Mouse (Mus musculus) midbrain, embryonic 15.5 days (tissue): ENCODE measurements at regions not wholly inside any gene's neighbourhood (a gene's known extent, or its start where the extent isn't known, plus 50 kb on each side); places are given as distances from the start of the nearest gene placed in this dataset.

ENCODE experiments used
- ATAC-seq: fragments of 200-750 bp; cut with Nextera tagmentation; replicated peaks from 2 replicates; pipeline ENCODE4 v1.8.0; 2017; ENCODE audit warnings: moderate TSS enrichment
- H3K27ac ChIP-seq: fragments of 300-500 bp; sonication (generic); 2 replicates; pipeline ENCODE4 v1.5.1; 2015; ENCODE audit warnings: mild to moderate bottlenecking, inconsistent platforms
- H3K27me3 ChIP-seq: fragments of 300-500 bp; sonication (generic); replicated peaks from 2 replicates; pipeline ENCODE4 v1.6.1; 2015; ENCODE audit warnings: inconsistent platforms
- H3K36me3 ChIP-seq: fragments of 300-500 bp; sonication (generic); replicated peaks from 2 replicates; pipeline ENCODE4 v1.6.1; 2015; ENCODE audit warnings: inconsistent platforms
- H3K4me1 ChIP-seq: fragments of 300-500 bp; sonication (generic); 2 replicates; pipeline ENCODE4 v1.6.1; 2015; ENCODE audit warnings: inconsistent platforms
- H3K4me2 ChIP-seq: fragments of 300-500 bp; sonication (generic); 2 replicates; pipeline ENCODE4 v1.6.1; 2015; ENCODE audit warnings: inconsistent platforms, mild to moderate bottlenecking, moderate library complexity
- H3K4me3 ChIP-seq: fragments of 300-500 bp; sonication (generic); 2 replicates; pipeline ENCODE4 v1.5.1; 2015; ENCODE audit warnings: mild to moderate bottlenecking, inconsistent platforms
- H3K9ac ChIP-seq: fragments of 300-500 bp; sonication (generic); 2 replicates; pipeline ENCODE4 v1.6.1; 2015; ENCODE audit warnings: mild to moderate bottlenecking, inconsistent platforms
- H3K9me3 ChIP-seq: fragments of 300-500 bp; sonication (generic); 2 replicates; pipeline ENCODE4 v1.6.1; 2016; ENCODE audit warnings: inconsistent platforms
- WGBS: fragments of 180-500 bp; shearing (Covaris S2); methylation state at CpG from one replicate; pipeline ENCODE4 v1.1.7; 2015; ENCODE audit warnings: mixed read lengths; 5-methylcytosine and 5-hydroxymethylcytosine counted together

- H3K9me3 ChIP-seq: no peaks in the 10 kb centered on the region
- WGBS: 50% methylated on average over 7 of the region's 7 CpGs
- H3K4me2 ChIP-seq: no peak overlapping the region
- no peak overlapping the region for H3K4me3 ChIP-seq
- no peaks in the 10 kb centered on the region for H3K36me3 ChIP-seq
- no peak overlapping the region for H3K9ac ChIP-seq
- no peaks in the 10 kb centered on the region for H3K4me1 ChIP-seq
- H3K27ac ChIP-seq: no peak overlapping the region
- ATAC-seq: no peak
- no peaks in the 10 kb centered on the region for H3K27me3 ChIP-seq
Measured at GRCm38 (mm10) chr3:143188931-143189330, 307.1 kb upstream of the Pkn2 start.

- ATAC-seq: no peak
- H3K4me1 ChIP-seq: no peaks in the 10 kb centered on the region
- no peak overlapping the region for H3K27ac ChIP-seq
Measured at GRCm38 (mm10) chr3:143173971-143174370, 292.2 kb upstream of the Pkn2 start.

DNA sequence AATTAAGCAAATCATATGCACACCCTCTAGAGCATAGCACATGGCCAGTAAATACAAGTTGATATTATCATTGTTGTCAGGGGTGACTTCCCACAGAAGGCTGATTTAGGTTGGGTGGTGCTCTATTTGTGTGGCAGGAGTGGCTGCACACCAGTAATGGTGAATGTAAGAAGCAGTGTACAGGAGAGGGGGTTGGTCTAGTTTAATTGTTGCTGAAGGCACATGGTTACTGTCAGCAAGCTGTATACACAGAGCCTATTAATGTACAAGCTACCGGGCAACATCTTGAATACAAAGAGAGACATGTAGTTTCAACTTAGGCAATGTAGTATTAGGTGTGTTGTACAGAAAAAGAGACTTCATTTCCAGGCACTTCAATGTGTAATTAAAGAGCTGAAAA lies 280.6 kb upstream of the Pkn2 start:
- Histone ChIP-seq H3K9me3 (no peaks in the 10 kb centered on the region), H3K27ac (no peak overlapping the region), H3K4me1 (no peaks in the 10 kb centered on the region), H3K27me3 (no peaks in the 10 kb centered on the region), H3K4me2 (no peak overlapping the region), H3K4me3 (no peak overlapping the region), H3K36me3 (no peaks in the 10 kb centered on the region), H3K9ac (no peak overlapping the region)
- 67% methylated on average over 1 of the region's 1 CpGs for WGBS
- ATAC-seq: 0 out of 2 replicates have a peak, but pooled peaks have one; percentile 48

More at GRCm38 (mm10) chr3:143173971-143174370, 292.2 kb upstream of the Pkn2 start:
- Histone ChIP-seq H3K36me3 (no peaks in the 10 kb centered on the region), H3K9ac (no peak overlapping the region), H3K4me2 (no peak overlapping the region), H3K9me3 (no peaks in the 10 kb centered on the region), H3K27me3 (no peaks in the 10 kb centered on the region), H3K4me3 (no peak overlapping the region)
- WGBS: 83% methylated on average over 4 of the region's 4 CpGs

DNA sequence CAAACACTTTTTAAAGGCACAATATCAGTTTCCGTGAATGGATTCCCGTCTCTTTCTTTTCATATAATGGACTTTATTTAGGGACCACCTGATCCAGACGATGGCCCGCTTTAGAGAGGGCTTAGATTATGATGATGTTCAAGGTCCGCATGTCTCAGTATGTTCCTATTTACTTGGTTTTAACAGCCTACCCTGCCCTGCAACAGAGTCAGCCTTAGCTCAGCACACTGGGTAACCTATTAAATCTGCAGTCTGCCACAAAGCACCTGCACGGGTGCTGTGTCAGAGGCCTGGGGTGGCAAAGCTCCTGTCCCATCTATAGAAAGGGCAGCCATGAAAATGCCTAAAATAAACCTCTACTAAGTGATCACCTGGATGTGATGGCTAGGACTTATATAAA lies 280.2 kb upstream of the Pkn2 start:
- H3K9me3 ChIP-seq: no peaks in the 10 kb centered on the region
- H3K27me3 ChIP-seq: no peaks in the 10 kb centered on the region
- H3K4me2 ChIP-seq: no peak overlapping the region
- H3K27ac ChIP-seq: no peak overlapping the region
- ATAC-seq: no peak
- H3K9ac ChIP-seq: no peak overlapping the region
- H3K4me1 ChIP-seq: no peaks in the 10 kb centered on the region
- H3K36me3 ChIP-seq: no peaks in the 10 kb centered on the region
- no peak overlapping the region for H3K4me3 ChIP-seq
- WGBS: 74% methylated on average over 6 of the region's 6 CpGs

DNA sequence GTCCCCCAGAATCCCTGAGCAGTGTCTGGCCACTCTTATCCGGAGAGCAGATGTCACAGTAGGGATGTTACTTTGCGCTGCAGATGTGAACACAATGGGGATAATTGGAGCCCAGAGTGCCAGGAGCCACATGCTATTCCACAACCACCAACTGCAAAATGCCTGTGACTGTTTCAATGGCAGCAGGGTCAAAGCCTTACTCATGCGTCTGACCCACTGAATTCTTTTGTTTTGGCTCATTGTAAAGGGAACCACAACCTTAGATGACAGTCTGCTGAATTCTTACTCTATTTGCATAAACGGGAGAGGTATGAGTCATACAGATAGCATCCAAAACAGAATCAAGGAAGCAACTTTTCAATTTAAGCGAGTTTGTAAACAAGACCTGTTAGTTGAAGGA lies 276.8 kb upstream of the Pkn2 start:
- no peaks in the 10 kb centered on the region for H3K9me3 ChIP-seq
- H3K36me3 ChIP-seq: no peaks in the 10 kb centered on the region
- no peaks in the 10 kb centered on the region for H3K27me3 ChIP-seq
- 37% methylated on average over 5 of the region's 5 CpGs for WGBS
- H3K27ac ChIP-seq: no peak overlapping the region
- no peaks in the 10 kb centered on the region for H3K4me1 ChIP-seq
- no peak overlapping the region for H3K4me2 ChIP-seq
- no peak for ATAC-seq
- H3K9ac ChIP-seq: no peak overlapping the region
- no peak overlapping the region for H3K4me3 ChIP-seq

DNA sequence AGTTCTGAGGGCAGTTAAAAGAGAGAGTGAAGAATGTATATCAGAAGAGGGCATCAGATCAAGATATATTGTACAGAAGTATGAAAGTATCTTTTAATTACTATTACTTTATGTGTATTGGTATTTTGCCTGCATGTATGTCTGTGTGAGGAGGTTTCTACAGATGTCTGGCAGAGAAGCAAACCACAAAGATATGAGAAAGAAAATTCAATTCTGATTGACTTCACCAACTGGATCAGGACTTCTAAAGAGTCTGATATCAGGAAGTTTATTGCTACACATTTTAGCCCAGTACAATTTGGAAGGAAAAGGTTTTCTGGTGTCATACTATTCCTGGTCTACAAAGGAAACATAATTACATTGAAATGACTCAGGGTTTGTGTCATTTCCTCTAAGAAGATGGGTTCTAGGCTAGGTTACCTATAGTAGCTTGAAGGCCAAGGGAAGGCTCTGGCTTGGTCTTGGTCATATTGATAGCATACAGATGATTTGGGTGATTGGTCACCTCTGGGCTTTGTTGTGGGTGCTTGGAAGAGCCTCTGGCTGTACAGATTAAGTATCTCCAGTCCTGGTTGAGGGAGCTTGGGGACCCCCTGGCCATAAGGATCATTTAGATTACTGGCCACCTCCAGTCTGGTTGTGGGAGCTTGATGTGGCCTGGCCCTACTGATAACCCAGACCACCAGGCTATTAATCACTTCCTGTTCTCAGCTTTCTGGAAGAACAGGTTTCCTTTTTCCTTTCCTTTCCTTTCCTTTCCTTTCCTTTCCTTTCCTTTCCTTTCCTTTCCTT lies 275.1 kb upstream of the Pkn2 start:
- Histone ChIP-seq H3K36me3 (no peaks in the 10 kb centered on the region), H3K27me3 (no peaks in the 10 kb centered on the region), H3K9me3 (no peaks in the 10 kb centered on the region), H3K4me3 (no peak overlapping the region), H3K27ac (no peak overlapping the region), H3K4me1 (no peaks in the 10 kb centered on the region), H3K4me2 (no peak overlapping the region), H3K9ac (no peak overlapping the region)
- no peak for ATAC-seq

DNA sequence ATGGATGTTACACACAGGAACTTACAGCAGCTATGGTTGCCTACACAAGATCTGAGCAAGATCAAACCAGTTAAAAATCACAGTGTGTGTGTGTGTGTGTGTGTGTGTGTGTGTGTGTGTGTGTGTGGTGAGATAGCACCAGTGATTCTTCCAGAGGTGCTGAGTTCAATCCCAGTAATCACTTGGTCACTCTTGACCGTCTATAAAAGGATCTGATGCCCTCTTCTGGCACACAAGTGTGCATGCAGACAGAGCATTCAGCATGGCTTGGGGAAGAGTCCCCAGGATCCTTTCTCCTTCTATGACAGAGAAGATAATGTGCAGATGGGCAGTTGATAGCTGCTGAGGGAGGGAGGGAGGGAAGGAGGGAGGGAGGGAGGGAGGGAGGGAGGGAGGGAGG lies 274.4 kb upstream of the Pkn2 start:
- no peak overlapping the region for H3K9ac ChIP-seq
- no peak for ATAC-seq
- H3K36me3 ChIP-seq: no peaks in the 10 kb centered on the region
- 58% methylated on average over 1 of the region's 1 CpGs for WGBS
- no peak overlapping the region for H3K27ac ChIP-seq
- H3K27me3 ChIP-seq: no peaks in the 10 kb centered on the region
- H3K9me3 ChIP-seq: no peaks in the 10 kb centered on the region
- H3K4me2 ChIP-seq: no peak overlapping the region
- no peaks in the 10 kb centered on the region for H3K4me1 ChIP-seq
- H3K4me3 ChIP-seq: no peak overlapping the region

DNA sequence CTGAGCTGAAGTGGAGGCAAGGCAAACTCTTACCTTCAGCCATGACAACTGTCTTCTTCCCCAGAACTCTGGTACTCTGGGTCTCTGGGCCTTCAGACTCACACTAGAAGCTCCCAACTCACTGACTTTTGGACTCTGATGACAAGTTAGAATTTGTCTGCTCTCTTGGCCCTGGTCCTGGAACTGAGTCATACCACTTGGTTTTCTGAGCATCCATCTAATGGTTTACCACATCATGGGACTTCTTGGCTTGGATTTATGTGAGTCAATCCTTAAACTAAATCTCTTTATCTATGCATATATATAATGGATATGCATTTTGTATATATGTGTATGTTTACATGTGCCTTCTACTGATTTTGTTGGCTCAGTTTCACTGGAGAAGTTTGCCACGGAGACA lies 273.8 kb upstream of the Pkn2 start:
- no peaks in the 10 kb centered on the region for H3K27me3 ChIP-seq
- no peak for ATAC-seq
- whole genome bisulfite sequencing: 90% methylated on average over 1 of the region's 1 CpGs

GRCm38 (mm10) chr3:143147471-143147870 lies 265.7 kb upstream of the Pkn2 start:
- no peaks in the 10 kb centered on the region for H3K36me3 ChIP-seq
- no peak overlapping the region for H3K4me3 ChIP-seq
- 56% methylated on average over 8 of the region's 8 CpGs for WGBS
- no peaks in the 10 kb centered on the region for H3K4me1 ChIP-seq
- H3K9ac ChIP-seq: no peak overlapping the region
- ATAC-seq: no peak
- no peaks in the 10 kb centered on the region for H3K27me3 ChIP-seq
- no peak overlapping the region for H3K27ac ChIP-seq
- H3K4me2 ChIP-seq: no peak overlapping the region
- no peaks in the 10 kb centered on the region for H3K9me3 ChIP-seq

More for the DNA sequence above, 273.8 kb upstream of the Pkn2 start:
- H3K9ac ChIP-seq: no peak overlapping the region
- no peaks in the 10 kb centered on the region for H3K36me3 ChIP-seq
- H3K27ac ChIP-seq: no peak overlapping the region
- no peak overlapping the region for H3K4me2 ChIP-seq
- no peaks in the 10 kb centered on the region for H3K9me3 ChIP-seq
- H3K4me1 ChIP-seq: no peaks in the 10 kb centered on the region
- no peak overlapping the region for H3K4me3 ChIP-seq

DNA sequence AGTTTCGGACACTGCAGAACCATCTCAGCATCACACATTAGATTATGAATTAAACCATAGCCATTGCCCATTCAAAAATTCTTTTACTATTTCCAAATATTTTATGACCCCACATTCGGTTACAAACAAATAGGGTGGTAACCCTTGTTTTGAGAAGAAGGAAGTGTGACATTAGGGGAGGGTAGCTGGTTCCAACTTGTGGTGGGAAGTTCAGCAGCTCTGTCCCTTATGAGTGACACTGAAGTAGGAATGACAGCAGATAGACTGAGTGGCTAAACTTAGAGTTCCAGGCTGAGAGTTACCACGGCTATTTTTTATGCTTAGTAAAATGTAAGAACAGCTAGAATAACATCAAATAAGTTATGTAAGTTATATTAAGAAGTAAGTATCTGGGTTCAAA lies 257.1 kb upstream of the Pkn2 start:
- Histone ChIP-seq H3K4me2 (no peak overlapping the region), H3K4me3 (no peak overlapping the region), H3K9ac (no peak overlapping the region), H3K36me3 (no peaks in the 10 kb centered on the region), H3K9me3 (no peaks in the 10 kb centered on the region), H3K4me1 (no peaks in the 10 kb centered on the region), H3K27me3 (no peaks in the 10 kb centered on the region), H3K27ac (no peak overlapping the region)
- ATAC-seq: no peak
- 90% methylated on average over 3 of the region's 3 CpGs for WGBS

GRCm38 (mm10) chr3:143134528-143134927 lies 252.7 kb upstream of the Pkn2 start:
- no peak overlapping the region for H3K9ac ChIP-seq
- WGBS: 56% methylated on average over 2 of the region's 2 CpGs
- no peak overlapping the region for H3K27ac ChIP-seq
- no peaks in the 10 kb centered on the region for H3K4me1 ChIP-seq
- no peak overlapping the region for H3K4me2 ChIP-seq
- no peaks in the 10 kb centered on the region for H3K36me3 ChIP-seq
- ATAC-seq: no peak
- no peak overlapping the region for H3K4me3 ChIP-seq
- H3K9me3 ChIP-seq: no peaks in the 10 kb centered on the region
- no peaks in the 10 kb centered on the region for H3K27me3 ChIP-seq

- H3K4me3 ChIP-seq: no peak overlapping the region
- H3K4me2 ChIP-seq: no peak overlapping the region
- no peaks in the 10 kb centered on the region for H3K36me3 ChIP-seq
- 0 out of 2 replicates have a peak, but pooled peaks cover 4% of the 10 kb centered on the region for H3K4me1 ChIP-seq
- ATAC-seq: no peak
- H3K27me3 ChIP-seq: no peaks in the 10 kb centered on the region; the same call in 1 of the 2 replicates
- no peak overlapping the region for H3K27ac ChIP-seq
- 74% methylated on average over 13 of the region's 13 CpGs for WGBS
- H3K9ac ChIP-seq: no peak overlapping the region
- H3K9me3 ChIP-seq: no peaks in the 10 kb centered on the region
Measured at GRCm38 (mm10) chr3:143107733-143108291, 226.0 kb upstream of the Pkn2 start.

GRCm38 (mm10) chr3:143104734-143105133 lies 222.9 kb upstream of the Pkn2 start:
- no peak overlapping the region for H3K4me3 ChIP-seq
- H3K36me3 ChIP-seq: no peaks in the 10 kb centered on the region
- ATAC-seq: no peak
- no peak overlapping the region for H3K4me2 ChIP-seq
- H3K9me3 ChIP-seq: no peaks in the 10 kb centered on the region
- H3K27ac ChIP-seq: no peak overlapping the region
- H3K4me1 ChIP-seq: peaks cover 16% of the 10 kb centered on the region
- 38% methylated on average over 2 of the region's 2 CpGs for WGBS
- H3K27me3 ChIP-seq: no peaks in the 10 kb centered on the region; the same call in 1 of the 2 replicates
- no peak overlapping the region for H3K9ac ChIP-seq
